Comparison of ENCODE assay signal across 7 mouse cellular contexts in the genomic region with DNA sequence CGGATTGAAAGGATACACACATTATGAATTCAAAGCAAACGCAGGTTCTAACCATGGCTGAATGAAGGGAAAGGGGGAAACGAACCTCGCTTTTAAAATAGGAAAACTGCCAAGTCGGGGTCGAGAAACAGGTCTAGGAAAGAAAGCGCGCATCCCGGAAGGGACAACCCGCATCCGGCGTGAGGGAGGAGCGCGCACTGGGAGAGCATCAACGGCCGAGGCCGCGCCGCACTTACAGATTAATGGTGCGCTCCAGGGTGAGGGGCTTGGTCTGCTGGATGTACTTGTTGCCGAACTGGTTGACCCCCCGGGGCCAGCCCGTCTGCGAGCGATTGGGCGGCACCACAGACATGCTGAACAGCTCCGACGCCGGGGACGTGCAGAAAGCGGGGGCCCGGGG. TPM values are rescaled to one million over a fixed set of nuclear protein-coding genes. Genes with fewer than 3 reads are reported as not detected.
A peak's percentile ranks its signal among the peaks of the same experiment; 100 is the strongest.
DNase-seq lines count a peak whose midpoint lies in the region; ATAC-seq lines count a peak whose summit lies in the region.
"Not testable (repeated sequence)": the region's sequence is repeated elsewhere in the genome, so short reads cannot be mapped to it uniquely, and the experiment has no call there.

No protein-coding gene starts in this region.

- H3K36me3 ChIP-seq in embryonic facial prominence, embryonic 10.5 days (replicated peaks), result peaks cover 17% of the 10 kb centered on the region
- not testable (repeated sequence) for H3K36me3 ChIP-seq in limb, embryonic 15.5 days; midbrain, embryonic 15.5 days (replicated peaks)

- WGBS in embryonic facial prominence, embryonic 10.5 days, result 1% methylated on average over 27 of the region's 32 CpGs
- WGBS in limb, embryonic 15.5 days, result under 1% methylated on average over 27 of the region's 32 CpGs
- WGBS in midbrain, embryonic 15.5 days, result under 1% methylated on average over 22 of the region's 32 CpGs

- H3K27me3 ChIP-seq in embryonic facial prominence, embryonic 10.5 days (replicated peaks; ENCODE audit: low read depth, poor library complexity, severe bottlenecking); limb, embryonic 15.5 days; midbrain, embryonic 15.5 days (replicated peaks): not testable (repeated sequence)

- peaks cover 30% of the 10 kb centered on the region for H3K4me1 ChIP-seq in embryonic facial prominence, embryonic 10.5 days
- H3K4me1 ChIP-seq in limb, embryonic 15.5 days, result peaks cover 15% of the 10 kb centered on the region
- peaks cover 40% of the 10 kb centered on the region for H3K4me1 ChIP-seq in midbrain, embryonic 15.5 days

- H3K27ac ChIP-seq in embryonic facial prominence, embryonic 10.5 days (replicated peaks), result peak overlapping the region; percentile 88
- peak overlapping the region; percentile 85 for H3K27ac ChIP-seq in limb, embryonic 15.5 days
- peak overlapping the region; percentile 81 for H3K27ac ChIP-seq in midbrain, embryonic 15.5 days

- H3K9me3 ChIP-seq in embryonic facial prominence, embryonic 10.5 days; limb, embryonic 15.5 days; midbrain, embryonic 15.5 days: not testable (repeated sequence)

- ATAC-seq in limb, embryonic 15.5 days (ENCODE audit: insufficient number of reproducible peaks, low FRiP score, low TSS enrichment, low read depth), result peak; percentile 85
- peak; percentile 92 for ATAC-seq in midbrain, embryonic 15.5 days (replicated peaks)

- peak overlapping the region; percentile 85 for H3K4me3 ChIP-seq in embryonic facial prominence, embryonic 10.5 days
- H3K4me3 ChIP-seq in limb, embryonic 15.5 days, result peak overlapping the region; percentile 84
- peak overlapping the region; percentile 98 for H3K4me3 ChIP-seq in midbrain, embryonic 15.5 days

- H3K4me2 ChIP-seq in limb, embryonic 15.5 days, result peak overlapping the region; percentile 54
- peak overlapping the region; percentile 83 for H3K4me2 ChIP-seq in midbrain, embryonic 15.5 days

- peak; percentile 79 for DNase-seq in adrenal gland, postnatal 10 days
- peak; percentile 84 for DNase-seq in embryonic facial prominence, embryonic 10.5 days (ENCODE audit: low spot score)
- DNase-seq in heart, adult 18-20 months, result peak; percentile 53 to 58
- peak; percentile 62 for DNase-seq in kidney, adult 9 months
- DNase-seq in spleen, postnatal 10 days (ENCODE audit: low spot score in 2 of 2), result peak; percentile 63 to 78

- peak overlapping the region; percentile 47 for H3K9ac ChIP-seq in limb, embryonic 15.5 days
- peak overlapping the region; percentile 74 for H3K9ac ChIP-seq in midbrain, embryonic 15.5 days

RNA-seq across cellular contexts. Expression of a gene that starts 0.3 kb away (rescaled TPM):
- 10 to 100 TPM; 47.6 to 48.3 TPM for total RNA-seq in adrenal gland, postnatal 10 days (2021)
- 155 and 158 TPM in 2 replicates for polyA plus RNA-seq in embryonic facial prominence, embryonic 10.5 days (2016; fragmentation: Nextera tagmentation; extraction: Ambion mirVana)
- 10 to 100 TPM; 23.6 to 24.7 TPM for total RNA-seq in heart, adult 18-20 months (2021)
- 86.4 and 88.6 TPM in 2 replicates for polyA plus RNA-seq in limb, embryonic 15.5 days (2015; fragmentation: Nextera tagmentation; extraction: Ambion mirVana)
- 85.8 and 86.7 TPM in 2 replicates for polyA plus RNA-seq in midbrain, embryonic 15.5 days (2015; fragmentation: Nextera tagmentation; extraction: Ambion mirVana)

RNA-seq across cellular contexts. Expression of a gene that starts 0.5 kb away (rescaled TPM):
- total RNA-seq in adrenal gland, postnatal 10 days (2021), result 10 to 100 TPM; 14.5 to 15.6 TPM
- 14.0 and 14.4 TPM in 2 replicates for polyA plus RNA-seq in embryonic facial prominence, embryonic 10.5 days (2016; fragmentation: Nextera tagmentation; extraction: Ambion mirVana)
- 10 to 100 TPM; 31.0 to 35.5 TPM for total RNA-seq in heart, adult 18-20 months (2021)
- 12.8 and 13.1 TPM in 2 replicates for polyA plus RNA-seq in limb, embryonic 15.5 days (2015; fragmentation: Nextera tagmentation; extraction: Ambion mirVana)
- polyA plus RNA-seq in midbrain, embryonic 15.5 days (2015; fragmentation: Nextera tagmentation; extraction: Ambion mirVana), result 14.7 and 21.6 TPM in 2 replicates

RNA-seq across cellular contexts. Expression of a gene that starts 23.9 kb away (rescaled TPM):
- 100 to 1,000 TPM; 125 to 132 TPM for total RNA-seq in adrenal gland, postnatal 10 days (2021)
- polyA plus RNA-seq in embryonic facial prominence, embryonic 10.5 days (2016; fragmentation: Nextera tagmentation; extraction: Ambion mirVana), result 37.6 and 39.1 TPM in 2 replicates
- 100 to 1,000 TPM; 130 to 155 TPM for total RNA-seq in heart, adult 18-20 months (2021)
- 39.0 and 41.5 TPM in 2 replicates for polyA plus RNA-seq in limb, embryonic 15.5 days (2015; fragmentation: Nextera tagmentation; extraction: Ambion mirVana)
- 74.9 and 79.0 TPM in 2 replicates for polyA plus RNA-seq in midbrain, embryonic 15.5 days (2015; fragmentation: Nextera tagmentation; extraction: Ambion mirVana)

Comparison
In these comparisons a context has a peak if more than half of its experiments do, and no peak if none do; other contexts are left out.
1. Peak in every context shown above with its lines: DNase-seq, ATAC-seq, H3K4me3 ChIP-seq and H3K27ac ChIP-seq.